Mouse (Mus musculus) megakaryocyte, embryonic 14.5 days (primary cell): Measurements from ENCODE around the gene Dhx9.

Experiments used
- FLI1 ChIP-seq: IDR thresholded peaks from 2 replicates; pipeline ENCODE4 v1.6.1; 2012; ENCODE audit warnings: low read length, inconsistent platforms, mixed read lengths
- GATA1 ChIP-seq: IDR thresholded peaks from 3 replicates; pipeline ENCODE4 v1.6.1; 2012; ENCODE audit warnings: mixed read lengths, low read length, inconsistent platforms, borderline replicate concordance

- TF ChIP-seq GATA1, result peak; percentile 34; the same call in 1 of the 3 replicates
- TF ChIP-seq FLI1, result no peak
These were observed 527 bp downstream of the Dhx9 start for GRCm38 (mm10) chr1:153486767-153487499.
